Mouse (Mus musculus) C3H10T1/2 (cell line): Measurements from ENCODE around the gene Slc25a54. TPM values are rescaled to one million over a fixed set of nuclear protein-coding genes. Genes with fewer than 3 reads are reported as not detected.

Source experiments
- polyA plus RNA-seq, 2 experiments: library from polyadenylated mRNA; unstranded; fragments of >200 nt; fragmentation: generic; extraction: Trizol; gene quantifications; one replicate each; pipeline ENCODE4 v1.2.1; 2012; ENCODE audit warnings: missing spikeins in 2 of 2

Gene Slc25a54
- not detected for polyA plus RNA-seq

DNA sequence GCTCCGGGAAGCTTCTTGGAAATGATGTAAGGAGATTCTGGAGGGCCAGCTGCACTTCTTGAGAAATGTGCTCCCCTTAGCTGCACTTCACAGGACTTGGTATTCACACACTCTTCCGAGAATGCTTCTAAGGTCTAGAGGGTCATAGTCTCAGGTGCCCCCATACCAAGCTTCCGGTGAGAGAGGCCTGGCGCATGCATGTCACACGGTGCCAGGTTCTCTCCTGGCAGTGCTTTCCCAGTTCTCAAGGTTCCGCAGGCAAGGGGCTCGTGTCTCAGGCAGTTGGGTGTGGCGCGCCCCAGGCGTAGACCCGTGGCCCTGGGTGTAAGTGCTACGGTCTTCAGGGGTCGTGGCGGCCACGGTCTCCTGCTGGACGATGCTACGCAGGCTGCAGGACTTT, at the start of gene Slc25a54:
TSS of gene Slc25a54 (plus strand) at position 301 of the 400 bp plus-strand sequence.

DNA sequence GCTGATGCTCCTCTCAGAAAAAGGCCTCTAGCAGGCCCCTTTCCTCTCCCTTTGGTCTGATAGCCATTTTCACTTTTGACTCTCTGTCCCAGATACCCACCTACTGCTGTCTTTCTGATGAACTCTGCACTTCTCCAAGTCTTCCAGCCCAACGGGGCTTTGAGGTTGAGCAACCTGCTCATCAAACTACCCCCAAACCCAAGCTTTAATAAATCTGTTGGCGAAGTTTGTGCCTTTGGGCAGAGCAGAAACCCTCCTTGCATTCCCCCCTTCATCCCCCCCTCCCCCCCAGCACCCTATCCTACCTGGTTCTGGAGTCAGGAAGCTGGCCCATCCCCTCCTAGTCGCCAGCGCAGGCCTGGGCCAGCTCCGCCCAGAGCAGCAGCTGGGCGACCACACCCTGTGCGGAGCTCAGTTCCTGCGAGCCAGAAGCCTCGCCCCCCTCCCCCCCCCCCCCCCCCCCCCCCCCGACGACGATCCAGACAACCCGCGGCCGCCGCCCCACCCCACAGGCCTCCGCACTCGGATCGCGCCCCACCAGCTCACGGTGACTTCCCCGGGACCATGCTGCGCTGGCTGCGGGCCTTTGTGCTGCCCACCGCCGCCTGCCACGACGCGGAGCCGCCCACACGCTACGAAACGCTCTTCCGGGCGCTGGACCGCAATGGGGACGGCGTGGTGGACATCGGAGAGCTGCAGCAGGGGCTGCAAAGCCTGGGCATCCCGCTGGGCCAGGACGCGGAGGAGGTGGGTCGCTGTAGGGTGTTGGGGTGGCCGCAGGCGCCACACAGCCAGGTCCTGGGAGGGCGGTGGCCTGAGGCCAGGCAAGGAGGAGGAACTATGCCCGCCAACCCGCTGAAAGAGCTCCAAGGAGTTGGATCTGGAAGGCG, 42.6 kb downstream of the Slc25a54 start, which contains the start of gene Slc25a24:
TSS of gene Slc25a24 (plus strand) at position 509 of the 890 bp plus-strand sequence.

Other genes starting within 250 kb of the Slc25a54 start
- gene Stxbp3, start 239.9 kb upstream of the Slc25a54 start, polyA plus RNA-seq, result 1 to 10 TPM in 1 of 2 experiments, under 1 TPM in 1; 0.82 to 6.2 TPM
- under 1 TPM; 0.04 to 0.33 TPM for gene Fndc7, start 190.5 kb upstream of the Slc25a54 start, polyA plus RNA-seq
- 10 to 100 TPM in 1 of 2 experiments, 1 to 10 TPM in 1; 3.3 to 12.6 TPM for gene Prpf38b, start 168.7 kb upstream of the Slc25a54 start, polyA plus RNA-seq
- gene Henmt1, start 140.6 kb upstream of the Slc25a54 start, polyA plus RNA-seq, result under 1 TPM; 0.04 to 0.08 TPM
- gene Gm9857, start 140.0 kb upstream of the Slc25a54 start, polyA plus RNA-seq, result not detected
- gene Fam102b, start 52.9 kb upstream of the Slc25a54 start, polyA plus RNA-seq, result 1 to 10 TPM in 1 of 2 experiments, under 1 TPM in 1; 0.33 to 7.6 TPM
- gene Slc25a24, start 42.7 kb downstream of the Slc25a54 start, polyA plus RNA-seq, result 10 to 100 TPM in 1 of 2 experiments, 1 to 10 TPM in 1; 2.3 to 13.9 TPM